Mouse (Mus musculus): ENCODE measurements around the gene Glp1r. TPM values are rescaled to one million over a fixed set of nuclear protein-coding genes. Genes with fewer than 3 reads are reported as not detected.

The Glp1r gene
- polyA plus RNA-seq, 1 experiment from 2014 or later, result 0.06 TPM

- no peak for ATAC-seq
- Histone ChIP-seq H3K9me3 (replicated peaks) (no peaks in the 10 kb centered on the region), H3K4me2 (no peak overlapping the region), H3K9ac (no peak overlapping the region), H3K4me1 (peaks cover 11% of the 10 kb centered on the region; the same call in 1 of the 2 replicates), H3K36me3 (ENCODE audit: poor library complexity, severe bottlenecking) (no peaks in the 10 kb centered on the region), H3K27ac (no peak overlapping the region), H3K4me3 (no peak overlapping the region), H3K27me3 (no peaks in the 10 kb centered on the region)
- WGBS, result 86% methylated on average over 7 of the region's 7 CpGs
Measured at GRCm38 (mm10) chr17:30971877-30972276, 70.3 kb downstream of the Glp1r start.

GRCm38 (mm10) chr17:30973332-30973731, 71.7 kb downstream of the Glp1r start:
- 84% methylated on average over 6 of the region's 6 CpGs for WGBS
- H3K9ac ChIP-seq, result no peak overlapping the region
- no peak overlapping the region for H3K27ac ChIP-seq
- H3K36me3 ChIP-seq (ENCODE audit: poor library complexity, severe bottlenecking), result no peaks in the 10 kb centered on the region
- H3K9me3 ChIP-seq (replicated peaks), result no peaks in the 10 kb centered on the region
- H3K27me3 ChIP-seq, result no peaks in the 10 kb centered on the region
- no peak overlapping the region for H3K4me2 ChIP-seq
- ATAC-seq, result no peak
- no peak overlapping the region for H3K4me3 ChIP-seq
- H3K4me1 ChIP-seq, result peaks cover 11% of the 10 kb centered on the region; the same call in 1 of the 2 replicates

DNA sequence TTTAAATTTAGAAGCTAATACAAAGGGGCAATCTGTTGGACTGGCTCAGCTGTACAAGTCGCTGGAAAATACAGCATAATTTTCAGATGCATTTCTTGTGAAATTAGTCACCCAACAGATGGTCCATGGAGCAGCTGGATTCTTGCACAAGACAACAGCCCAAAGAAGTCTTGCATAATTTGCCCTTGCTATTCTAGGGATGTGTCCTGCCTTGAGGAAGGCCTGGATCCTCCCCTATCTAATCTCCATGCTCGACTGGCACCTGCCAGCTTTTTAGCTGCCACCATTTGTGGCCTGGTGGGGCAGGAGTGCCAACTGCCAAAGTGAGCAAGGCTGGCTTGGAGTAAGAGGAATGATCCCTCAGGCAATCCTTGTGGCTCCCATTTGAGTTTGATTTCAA, 75.7 kb downstream of the Glp1r start:
- no peaks in the 10 kb centered on the region for H3K27me3 ChIP-seq
- H3K36me3 ChIP-seq (ENCODE audit: poor library complexity, severe bottlenecking), result no peaks in the 10 kb centered on the region
- WGBS, result 67% methylated on average over 2 of the region's 2 CpGs
- no peaks in the 10 kb centered on the region for H3K9me3 ChIP-seq (replicated peaks)
- no peak overlapping the region for H3K27ac ChIP-seq
- H3K4me1 ChIP-seq, result no peaks in the 10 kb centered on the region
- ATAC-seq, result no peak
- H3K4me3 ChIP-seq, result no peak overlapping the region
- H3K4me2 ChIP-seq, result no peak overlapping the region
- no peak overlapping the region for H3K9ac ChIP-seq

DNA sequence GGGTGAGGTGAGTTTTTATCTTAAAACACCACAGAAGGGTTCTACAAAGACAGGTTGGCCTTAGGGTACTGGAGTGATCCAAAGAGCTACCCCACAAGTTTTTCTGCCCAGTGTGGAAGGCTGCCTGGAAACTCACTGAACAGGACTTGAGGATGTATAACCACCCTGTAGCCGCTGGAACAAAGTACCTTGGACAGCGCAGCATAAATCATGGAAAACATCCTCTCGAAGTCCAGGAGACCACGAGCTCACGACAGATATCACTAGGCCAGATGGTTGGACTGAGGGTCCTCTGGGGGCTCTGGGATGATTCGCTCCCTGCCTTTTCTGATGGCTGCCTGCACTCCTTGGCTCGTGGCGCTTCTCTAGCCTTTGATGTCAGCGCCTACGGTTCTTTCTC, 76.9 kb downstream of the Glp1r start:
- Histone ChIP-seq H3K4me2 (no peak overlapping the region), H3K4me3 (no peak overlapping the region), H3K4me1 (no peaks in the 10 kb centered on the region), H3K27me3 (no peaks in the 10 kb centered on the region), H3K27ac (no peak overlapping the region), H3K9me3 (replicated peaks) (no peaks in the 10 kb centered on the region), H3K9ac (no peak overlapping the region), H3K36me3 (ENCODE audit: poor library complexity, severe bottlenecking) (no peaks in the 10 kb centered on the region)
- no peak for ATAC-seq
- 87% methylated on average over 10 of the region's 10 CpGs for WGBS

DNA sequence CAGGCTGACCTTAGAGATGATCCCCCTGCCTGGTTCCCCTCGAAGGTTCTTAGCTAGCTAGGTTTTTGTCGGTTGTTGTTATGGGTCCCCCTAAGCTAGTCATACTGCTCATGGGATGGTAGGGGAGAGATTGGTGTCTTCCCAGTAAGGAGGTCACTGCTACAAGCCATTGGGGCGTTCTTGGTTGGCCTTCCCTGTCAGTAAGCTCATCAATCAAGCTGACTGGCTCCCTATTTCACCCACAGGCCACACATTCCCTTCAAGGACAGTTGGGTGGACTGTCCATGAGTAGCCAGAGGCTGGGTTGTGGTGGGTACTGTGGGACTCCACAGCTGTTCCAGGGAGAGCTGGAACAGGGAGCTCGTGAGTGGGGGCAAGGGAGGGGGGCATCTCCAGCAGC, 81.9 kb downstream of the Glp1r start:
- ATAC-seq, result no peak
- H3K36me3 ChIP-seq (ENCODE audit: poor library complexity, severe bottlenecking), result no peaks in the 10 kb centered on the region
- H3K27ac ChIP-seq, result no peak overlapping the region
- H3K4me1 ChIP-seq, result no peaks in the 10 kb centered on the region
- no peak overlapping the region for H3K4me3 ChIP-seq
- 78% methylated on average over 4 of the region's 4 CpGs for WGBS
- H3K4me2 ChIP-seq, result no peak overlapping the region
- no peak overlapping the region for H3K9ac ChIP-seq
- H3K9me3 ChIP-seq (replicated peaks), result no peaks in the 10 kb centered on the region
- H3K27me3 ChIP-seq, result no peaks in the 10 kb centered on the region

GRCm38 (mm10) chr17:30990254-30990653, 88.6 kb downstream of the Glp1r start:
- Histone ChIP-seq H3K4me2 (no peak overlapping the region), H3K9me3 (replicated peaks) (no peaks in the 10 kb centered on the region), H3K4me1 (no peaks in the 10 kb centered on the region), H3K4me3 (no peak overlapping the region), H3K27ac (no peak overlapping the region), H3K36me3 (ENCODE audit: poor library complexity, severe bottlenecking) (no peaks in the 10 kb centered on the region), H3K27me3 (no peaks in the 10 kb centered on the region), H3K9ac (no peak overlapping the region)
- ATAC-seq, result no peak
- WGBS, result 78% methylated on average over 10 of the region's 10 CpGs

Small RNAs within 50 kb of the gene (microRNA-seq; reads per million reads assigned to microRNA genes)
- gene Gm24026, result not detected

Other genes starting within 250 kb of the Glp1r start
- gene Umodl1, start 52.8 kb downstream of the Glp1r start, polyA plus RNA-seq (2015; fragmentation: Nextera tagmentation; extraction: Ambion mirVana), result not detected in 2 replicates
- 18.2 and 18.7 TPM in 2 replicates for gene Abcg1, start 155.9 kb downstream of the Glp1r start, polyA plus RNA-seq (2015; fragmentation: Nextera tagmentation; extraction: Ambion mirVana)
- 0.52 and 0.54 TPM in 2 replicates for gene Tff3, start 227.8 kb downstream of the Glp1r start, polyA plus RNA-seq (2015; fragmentation: Nextera tagmentation; extraction: Ambion mirVana)
- gene Tff2, start 242.5 kb downstream of the Glp1r start, polyA plus RNA-seq (2015; fragmentation: Nextera tagmentation; extraction: Ambion mirVana), result not detected in 2 replicates

All from forebrain, embryonic 13.5 days (tissue).